Mouse (Mus musculus): ENCODE data around the gene Tbc1d32.

Gene Tbc1d32

DNA sequence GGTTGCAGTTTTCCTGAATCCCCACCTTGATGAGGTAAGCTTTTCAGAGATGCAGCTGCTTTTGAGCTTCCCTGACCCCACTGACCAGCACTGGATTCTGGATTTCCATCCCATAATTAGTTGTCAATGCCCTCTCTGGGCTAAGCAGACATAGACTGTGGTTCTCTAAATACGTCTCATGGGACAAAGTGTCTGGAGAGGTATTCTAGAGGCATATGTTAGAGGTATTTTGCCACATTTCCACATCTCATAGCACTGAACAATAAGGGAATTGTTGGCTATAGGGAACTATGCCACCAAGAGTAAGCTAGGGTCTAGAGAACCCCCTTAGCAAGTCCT, 121.5 kb downstream of the Tbc1d32 start:
- DNase-seq (ENCODE audit: low spot score): peak; percentile 16

DNA sequence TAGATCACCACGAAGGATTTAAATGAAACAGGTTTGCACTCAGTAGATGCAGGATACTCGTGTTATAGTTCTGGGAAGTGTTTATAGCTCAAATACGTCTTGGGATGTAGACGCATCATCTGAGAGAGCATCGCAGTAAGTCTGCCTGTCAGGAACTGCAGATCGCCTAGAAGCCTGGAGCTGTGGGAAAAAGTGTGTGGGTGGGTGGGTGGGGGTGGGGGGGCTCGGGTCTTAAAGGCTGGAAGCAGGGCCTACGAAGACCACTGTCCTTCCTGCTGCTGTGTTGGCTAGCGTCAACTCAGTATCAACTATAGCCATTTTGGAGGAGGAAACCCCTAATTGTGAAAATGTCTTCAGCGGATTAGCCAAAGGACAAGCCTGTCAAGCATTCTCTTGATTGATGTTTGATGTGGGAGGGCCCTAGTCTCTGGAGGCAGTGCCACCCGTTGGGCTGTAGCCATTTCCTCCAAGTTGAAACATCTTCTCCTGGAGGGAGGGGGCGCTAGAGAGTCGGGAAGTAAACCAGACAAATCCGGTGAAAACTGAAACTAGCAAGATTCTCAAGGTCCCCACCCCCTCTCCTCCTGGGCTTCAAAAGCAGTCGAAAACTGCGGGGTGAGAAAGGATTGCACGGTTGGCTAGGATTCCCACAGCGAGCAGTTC, 122.0 kb downstream of the Tbc1d32 start, which contains the start of gene Msl3l2:
Gene Msl3l2 (plus strand): TSS at position 585 of the 663 bp plus-strand sequence.
- peak; percentile 71 for DNase-seq (ENCODE audit: low spot score)

GRCm38 (mm10) chr10:56099641-56100310, 128.7 kb downstream of the Tbc1d32 start:
- DNase-seq (ENCODE audit: low spot score): no peak

- no peak for DNase-seq (ENCODE audit: low spot score)
Observed at GRCm38 (mm10) chr10:56099126-56099525, 129.4 kb downstream of the Tbc1d32 start.

DNA sequence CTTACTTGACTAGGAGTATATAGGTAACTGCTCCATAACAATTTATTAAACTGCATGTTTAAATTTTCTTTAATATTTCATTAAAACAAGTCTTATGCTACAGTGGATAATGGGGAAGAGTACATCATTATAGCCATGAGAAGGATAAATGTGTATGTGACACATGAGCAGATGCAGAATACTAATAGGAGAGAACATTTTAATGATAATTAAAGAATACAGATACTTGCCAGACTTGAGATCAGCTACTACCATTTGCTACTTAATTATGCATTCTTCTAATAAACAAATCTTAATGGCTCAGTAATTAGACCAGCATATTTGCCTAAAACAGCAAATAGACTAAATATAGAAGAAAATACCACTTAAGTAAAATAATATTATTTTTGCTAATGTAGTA, 131.7 kb downstream of the Tbc1d32 start:
- DNase-seq (ENCODE audit: low spot score): no peak

DNA sequence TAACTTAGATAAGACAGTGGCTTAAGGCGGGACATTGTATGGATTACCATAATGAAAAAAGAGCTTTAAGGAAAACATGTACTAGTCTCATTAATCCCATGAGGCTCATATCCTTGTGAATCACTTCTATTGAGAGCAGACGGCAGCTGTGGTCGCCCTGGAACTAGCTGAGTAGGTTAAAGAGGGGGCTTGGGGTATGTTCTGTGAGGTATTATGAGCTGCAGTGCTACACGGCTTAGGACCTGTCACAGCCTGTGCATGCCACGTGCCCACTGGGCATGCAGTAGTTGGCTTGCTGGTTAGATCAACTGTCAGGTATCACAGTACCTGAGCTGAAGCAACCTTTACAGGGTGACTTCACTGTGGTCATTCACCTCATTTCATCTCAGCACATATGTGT, 133.9 kb downstream of the Tbc1d32 start:
- DNase-seq (ENCODE audit: low spot score): no peak

- no peak for DNase-seq (ENCODE audit: low spot score)
Observed at GRCm38 (mm10) chr10:56089714-56090113, 138.8 kb downstream of the Tbc1d32 start.

DNA sequence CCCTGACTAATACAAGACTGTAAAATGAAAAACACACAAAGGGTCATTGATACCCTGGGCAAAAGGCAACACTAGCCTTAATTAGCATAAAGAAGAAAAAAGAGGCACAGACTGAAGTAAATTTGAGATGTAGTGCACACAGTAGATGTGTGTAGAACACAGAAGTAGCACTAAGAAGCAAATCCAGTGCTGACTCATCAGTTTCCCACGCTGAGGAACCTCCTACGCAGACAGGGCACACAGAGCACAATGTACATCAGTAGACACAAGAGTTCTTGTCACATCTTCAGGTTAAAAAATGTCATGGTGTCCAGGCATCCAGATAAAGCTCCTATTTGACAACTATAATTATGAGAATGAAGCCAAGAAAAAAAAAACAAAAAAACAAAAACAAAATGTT, 165.7 kb downstream of the Tbc1d32 start:
- DNase-seq (ENCODE audit: low spot score): no peak

DNA sequence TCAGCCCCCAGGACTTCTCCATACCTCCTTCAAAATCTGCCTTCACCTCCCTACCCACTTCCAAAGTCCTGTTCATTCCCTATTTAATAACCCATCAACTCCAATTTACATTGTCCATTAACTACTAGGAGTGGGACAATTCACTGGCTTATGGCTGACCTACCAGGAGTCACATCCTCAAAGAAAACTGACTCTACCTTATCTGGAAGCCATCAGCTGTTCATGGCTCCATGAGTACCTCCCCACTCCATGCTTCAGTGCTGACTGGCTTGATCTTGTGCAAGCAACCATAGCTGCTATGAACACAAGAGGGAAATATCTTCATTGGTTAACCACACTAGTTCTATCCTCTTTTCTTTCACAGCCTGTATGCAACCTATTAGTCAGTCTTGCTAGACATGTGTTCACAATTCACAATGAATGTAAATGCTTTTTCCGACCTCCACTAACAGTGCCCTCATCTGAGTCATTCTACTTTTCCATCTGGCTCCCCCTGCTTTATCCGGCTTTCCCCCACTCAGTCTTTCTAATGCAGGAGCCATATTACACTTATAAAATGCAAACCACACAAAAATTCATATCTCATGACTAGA, 167.2 kb downstream of the Tbc1d32 start:
- no peak for DNase-seq (ENCODE audit: low spot score)

GRCm38 (mm10) chr10:56058979-56059422, 169.5 kb downstream of the Tbc1d32 start:
- no peak for DNase-seq (ENCODE audit: low spot score)

DNA sequence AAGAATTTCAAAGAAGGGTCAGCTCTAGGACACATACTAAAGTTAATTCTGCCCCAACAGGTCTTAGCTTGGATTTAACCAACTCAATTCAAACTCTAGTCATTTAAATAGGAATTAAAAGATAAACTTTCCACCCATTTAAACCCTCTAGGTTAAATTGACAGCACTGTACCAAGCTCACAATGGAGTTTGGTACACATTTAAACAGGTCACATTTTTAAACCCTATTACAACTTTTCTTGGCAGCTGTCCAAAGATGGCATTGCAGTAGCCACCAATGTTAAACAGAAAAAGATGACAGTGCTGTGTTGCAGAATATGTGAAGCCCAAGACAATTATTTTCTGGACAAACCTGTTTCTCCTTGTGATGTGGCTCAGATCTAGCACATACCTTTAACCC, 203.1 kb downstream of the Tbc1d32 start:
- no peak for DNase-seq (ENCODE audit: low spot score)

DNA sequence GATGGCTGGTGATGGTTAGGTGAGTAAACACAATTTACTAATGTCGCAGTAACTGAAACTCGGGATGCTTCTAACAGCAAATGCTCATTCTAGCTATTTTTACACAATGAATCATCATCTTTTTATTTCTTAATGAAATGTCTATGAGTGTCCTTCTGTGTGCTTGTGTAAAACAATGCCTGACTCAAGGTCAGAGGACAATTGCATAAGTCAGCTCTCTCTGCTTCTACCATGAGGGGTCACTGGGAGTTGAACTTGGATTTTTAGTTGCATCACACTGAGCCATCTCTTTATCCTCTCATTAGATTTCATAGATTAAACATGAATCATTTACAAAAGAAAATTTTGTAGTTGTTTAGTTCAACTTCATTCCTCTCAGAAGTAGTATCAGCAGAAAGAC, 203.9 kb downstream of the Tbc1d32 start:
- no peak for DNase-seq (ENCODE audit: low spot score)

GRCm38 (mm10) chr10:55979898-55980521, 248.5 kb downstream of the Tbc1d32 start:
- peak; percentile 3 for DNase-seq (ENCODE audit: low spot score)

DNA sequence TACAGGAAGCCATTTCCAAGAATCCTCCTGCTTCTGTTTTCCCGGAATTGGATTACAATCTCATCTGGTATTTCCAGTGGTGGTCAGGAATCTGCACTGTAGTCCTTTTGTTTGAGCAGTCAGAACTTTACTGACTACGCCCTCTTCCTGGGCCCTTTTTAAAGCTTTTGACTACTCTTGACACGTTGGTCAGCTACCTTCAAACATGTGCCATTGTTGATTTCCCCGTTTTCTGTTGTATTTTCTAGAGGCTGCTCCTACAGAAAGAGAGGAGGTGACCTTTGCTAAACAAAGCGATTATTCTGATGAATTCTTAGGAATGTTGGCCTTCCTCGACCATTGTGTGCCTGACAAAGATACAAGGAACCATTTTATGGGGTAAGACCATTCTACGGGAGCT, 250.5 kb downstream of the Tbc1d32 start:
- no peak for DNase-seq (ENCODE audit: low spot score)

All from c-Kit-positive CD71-positive TER-119-positive erythroid progenitor cells, embryonic 14.5 days (primary cell).